Mouse (Mus musculus) erythroblast, embryonic 14.5 days (primary cell): ENCODE results near the gene Shisal2b. TPM values are rescaled to one million over a fixed set of nuclear protein-coding genes. Genes with fewer than 3 reads are reported as not detected.

ENCODE experiments used
- H3K27me3 ChIP-seq: 2 replicates; pipeline ENCODE4 v1.6.1; 2012; ENCODE audit warnings: inconsistent platforms; ENCODE audit not compliant: control insufficient read depth
- H3K36me3 ChIP-seq: 2 replicates; pipeline ENCODE4 v1.6.1; 2012; ENCODE audit warnings: mild to moderate bottlenecking, inconsistent platforms; ENCODE audit not compliant: control insufficient read depth
- H3K4me1 ChIP-seq: 2 replicates; pipeline ENCODE4 v1.6.1; 2012; ENCODE audit warnings: inconsistent platforms; ENCODE audit not compliant: control insufficient read depth
- H3K4me3 ChIP-seq: replicated peaks from 2 replicates; pipeline ENCODE3; 2012; ENCODE audit warnings: moderate library complexity, mild to moderate bottlenecking, inconsistent platforms
- H3K9me3 ChIP-seq: 2 replicates; pipeline ENCODE4 v1.6.1; 2012; ENCODE audit warnings: low read length, inconsistent platforms, mixed read lengths; ENCODE audit not compliant: control insufficient read depth
- GATA1 ChIP-seq: IDR thresholded peaks from 2 replicates; pipeline ENCODE4 v1.6.1; 2012; ENCODE audit warnings: low read length, inconsistent platforms, mixed read lengths
- TAL1 ChIP-seq: IDR thresholded peaks from 3 replicates; pipeline ENCODE4 v1.6.1; 2012; ENCODE audit warnings: low read length, inconsistent platforms, mixed read lengths
- polyA plus RNA-seq: library from polyadenylated mRNA; stranded (reverse); fragments of >175 nt; gene quantifications from 2 replicates; pipeline ENCODE4 v1.2.3, GENCODE M21; 2012

Shisal2b gene
- polyA plus RNA-seq, 1 experiment = not detected

DNA sequence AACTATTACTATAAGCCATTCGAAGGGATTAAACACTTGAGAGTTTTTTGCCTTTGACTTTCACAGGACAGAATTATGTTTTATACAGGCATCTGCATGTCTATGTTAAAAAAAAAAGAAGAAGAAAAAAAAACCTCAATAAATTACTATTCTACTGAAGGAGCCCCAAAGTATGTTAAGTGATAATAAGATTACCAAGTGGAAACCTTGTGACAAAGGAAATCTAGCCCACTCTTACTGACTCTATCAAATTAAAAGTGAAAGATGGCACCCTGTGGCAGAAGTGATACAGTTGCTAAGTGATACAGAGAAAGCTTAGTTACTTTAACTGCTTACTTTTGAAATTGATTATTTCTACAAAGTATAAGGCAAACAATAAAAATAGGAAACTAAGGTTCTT is 41.8 kb downstream of the Shisal2b start:
- Histone ChIP-seq H3K9me3 (peaks cover 1% of the 10 kb centered on the region), H3K36me3 (peaks cover 29% of the 10 kb centered on the region), H3K27me3 (no peaks in the 10 kb centered on the region), H3K4me1 (peaks cover 53% of the 10 kb centered on the region), H3K4me3 (no peak overlapping the region)
- no peak for TF ChIP-seq GATA1
- no peak for TF ChIP-seq TAL1

DNA sequence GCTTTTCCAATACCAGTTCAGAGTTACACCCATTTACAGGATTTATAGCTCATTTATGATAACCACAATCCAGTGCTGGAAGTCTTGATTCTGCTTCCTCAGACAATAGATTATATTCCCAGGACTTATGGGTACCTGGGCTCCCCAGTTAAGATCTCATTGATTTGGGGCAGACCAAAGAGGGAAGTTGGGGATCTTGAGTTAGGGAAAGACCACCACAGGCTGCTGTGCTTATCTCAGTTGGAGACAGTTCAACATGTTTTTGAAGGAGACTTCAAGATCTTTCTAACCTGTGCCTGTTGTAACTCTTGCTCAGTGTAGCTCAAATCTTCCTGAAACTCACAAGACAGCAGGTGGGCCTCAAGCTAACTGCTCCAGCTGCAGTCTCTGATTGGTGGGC is 42.5 kb downstream of the Shisal2b start:
- H3K4me3 ChIP-seq = no peak overlapping the region
- TF ChIP-seq TAL1 = no peak
- no peak for TF ChIP-seq GATA1
- no peaks in the 10 kb centered on the region for H3K27me3 ChIP-seq
- H3K4me1 ChIP-seq = peaks cover 56% of the 10 kb centered on the region
- peaks cover 27% of the 10 kb centered on the region for H3K36me3 ChIP-seq
- no peaks in the 10 kb centered on the region for H3K9me3 ChIP-seq

DNA sequence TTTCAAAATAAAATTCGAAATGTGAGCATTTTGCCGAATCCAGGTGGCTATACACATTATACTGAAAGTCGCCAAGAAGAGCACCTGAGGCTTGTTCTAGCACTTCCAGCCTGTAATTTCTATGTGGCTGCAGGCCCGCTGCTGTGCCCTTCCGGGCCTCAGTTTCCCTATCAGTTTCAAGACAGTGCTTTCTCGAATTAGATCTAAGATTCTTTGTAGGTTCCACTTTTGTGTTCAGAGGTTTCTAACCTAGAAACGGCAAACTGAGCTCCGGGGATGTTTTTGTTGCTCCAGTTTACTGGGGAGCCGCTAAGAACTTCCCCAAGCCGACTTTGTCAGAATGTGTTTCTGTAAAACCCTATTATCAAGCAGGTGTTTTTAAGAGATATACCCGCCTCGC is 46.0 kb downstream of the Shisal2b start:
- H3K36me3 ChIP-seq = peaks cover 17% of the 10 kb centered on the region
- H3K4me3 ChIP-seq = peak overlapping the region; percentile 76
- no peaks in the 10 kb centered on the region for H3K9me3 ChIP-seq
- TF ChIP-seq TAL1 = no peak
- TF ChIP-seq GATA1 = no peak
- H3K27me3 ChIP-seq = no peaks in the 10 kb centered on the region
- peaks cover 57% of the 10 kb centered on the region for H3K4me1 ChIP-seq

DNA sequence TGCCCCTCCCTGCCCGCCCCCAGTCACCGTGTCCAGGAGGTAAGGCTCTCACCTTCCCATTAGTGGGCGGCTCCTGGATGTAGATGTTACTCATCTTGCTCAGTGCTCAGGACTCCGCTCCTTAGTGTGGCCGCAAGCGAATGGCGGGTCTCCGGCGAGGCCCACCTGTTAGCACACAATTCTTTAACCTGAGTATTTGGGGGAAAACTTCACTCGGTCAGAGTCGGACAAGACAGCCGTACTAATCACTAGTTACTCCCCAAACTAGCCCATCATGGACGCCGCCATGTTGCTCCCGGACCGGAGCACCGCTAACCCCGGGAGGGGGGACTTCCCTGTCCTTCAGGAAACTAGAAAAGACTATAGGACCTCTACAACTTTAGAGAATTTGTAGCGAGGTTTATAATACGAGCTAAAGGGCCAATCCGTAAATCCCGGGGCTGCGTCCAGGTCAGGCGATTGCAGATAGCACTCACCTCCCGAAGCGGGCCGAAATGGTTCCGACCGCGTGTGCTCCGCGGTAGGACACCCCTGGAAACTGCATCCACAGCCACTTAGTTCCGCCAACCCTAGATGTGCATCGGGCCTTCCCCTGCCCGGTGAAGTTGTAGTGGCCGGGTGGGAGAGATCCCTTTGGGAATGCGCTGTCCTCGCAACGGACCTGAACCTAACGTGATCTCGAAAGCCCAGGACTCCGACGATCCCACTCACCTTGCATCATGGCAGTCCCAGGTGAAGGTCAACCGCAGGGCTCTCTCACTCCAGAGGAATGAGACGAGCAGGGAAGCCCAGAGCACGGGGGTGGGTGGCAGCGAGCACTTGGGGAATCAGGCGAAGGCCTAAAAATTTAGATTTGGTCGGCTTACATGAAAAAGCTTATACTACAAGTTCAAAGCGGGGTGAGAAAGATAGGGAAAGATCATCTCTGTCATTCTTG is 46.8 kb downstream of the Shisal2b start, which contains the start of gene Cwc27:
Gene Cwc27, minus strand, starts transcription at position 508 of the 937 bp plus-strand sequence.
- Histone ChIP-seq H3K36me3 (peaks cover 19% of the 10 kb centered on the region), H3K4me1 (peaks cover 49% of the 10 kb centered on the region), H3K9me3 (no peaks in the 10 kb centered on the region), H3K27me3 (no peaks in the 10 kb centered on the region), H3K4me3 (peak within 1 kb of the TSS; percentile 76)
- TF ChIP-seq GATA1 (no peak), TAL1 (no peak)

DNA sequence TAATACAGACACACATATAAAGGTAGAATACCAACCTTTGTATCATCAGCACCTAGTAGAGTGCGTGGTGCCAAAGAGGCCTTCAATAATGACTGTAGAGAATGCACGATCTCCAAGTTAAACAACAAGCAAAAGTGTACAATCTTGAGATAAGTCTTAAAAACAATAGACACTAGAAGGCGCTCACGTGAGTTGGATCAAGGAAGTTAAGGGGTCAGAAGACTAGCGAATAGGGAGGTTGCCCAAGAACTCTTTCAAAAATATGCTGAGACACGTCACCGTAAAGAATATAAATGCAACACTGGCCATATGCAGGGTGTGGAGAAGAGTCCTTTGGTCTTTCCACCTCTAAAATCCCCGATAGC is 47.4 kb downstream of the Shisal2b start:
- Histone ChIP-seq H3K4me3 (peak overlapping the region; percentile 76), H3K36me3 (peaks cover 17% of the 10 kb centered on the region), H3K4me1 (peaks cover 47% of the 10 kb centered on the region), H3K9me3 (no peaks in the 10 kb centered on the region), H3K27me3 (no peaks in the 10 kb centered on the region)
- TF ChIP-seq GATA1 (no peak), TAL1 (no peak)

DNA sequence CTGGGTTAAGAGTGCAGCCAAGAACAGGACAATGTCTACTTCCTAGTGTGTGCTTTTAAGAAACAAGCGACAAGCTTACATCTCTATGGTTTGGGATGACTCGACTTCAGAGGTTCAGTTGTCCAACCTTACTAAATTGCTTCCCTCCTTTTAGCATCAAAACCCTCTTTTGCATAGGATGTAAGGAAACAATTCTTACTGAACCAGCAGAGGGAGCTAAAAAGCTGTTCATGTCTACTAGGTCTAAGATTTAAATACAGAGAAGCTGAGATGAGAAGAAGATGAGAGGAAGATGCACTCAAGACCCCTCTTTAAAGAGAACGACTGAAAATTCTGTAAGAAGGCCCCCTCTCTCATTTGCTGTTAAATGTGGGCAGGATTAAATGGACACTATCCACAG is 58.0 kb downstream of the Shisal2b start:
- peaks cover 12% of the 10 kb centered on the region for H3K36me3 ChIP-seq
- no peak for TF ChIP-seq GATA1
- TF ChIP-seq TAL1 = no peak
- no peak overlapping the region for H3K4me3 ChIP-seq
- H3K9me3 ChIP-seq = no peaks in the 10 kb centered on the region
- no peaks in the 10 kb centered on the region for H3K4me1 ChIP-seq
- no peaks in the 10 kb centered on the region for H3K27me3 ChIP-seq

DNA sequence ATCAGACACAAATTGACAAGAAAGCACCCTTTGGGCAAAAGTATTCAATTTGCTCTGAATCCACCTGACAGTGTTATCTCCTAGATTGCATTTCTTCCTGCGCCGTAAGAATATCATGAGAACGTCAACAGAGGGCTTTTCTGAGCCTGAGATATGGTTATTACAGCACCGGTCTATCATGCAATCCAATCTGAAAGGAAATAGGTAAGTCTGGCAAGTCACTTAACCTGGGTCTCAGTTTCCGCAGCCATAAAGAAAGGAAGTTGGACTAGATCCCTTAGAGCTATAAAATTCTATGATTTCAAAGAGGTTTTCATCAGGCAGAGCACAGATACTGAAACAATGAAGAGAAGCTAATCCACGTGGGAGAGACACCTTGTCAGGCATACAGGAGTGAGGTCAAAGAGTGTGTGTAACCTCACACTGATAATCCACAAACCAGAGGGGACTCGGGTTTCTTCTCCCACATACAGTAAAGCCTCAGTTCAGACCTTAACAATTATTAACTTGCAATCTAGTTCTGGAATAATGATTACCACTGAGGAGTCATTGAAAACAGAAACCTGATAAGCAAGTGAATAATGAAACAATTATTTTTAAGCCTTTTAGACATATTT is 64.0 kb downstream of the Shisal2b start:
- Histone ChIP-seq H3K27me3 (no peaks in the 10 kb centered on the region), H3K9me3 (no peaks in the 10 kb centered on the region), H3K4me3 (no peak overlapping the region), H3K36me3 (peaks cover 21% of the 10 kb centered on the region), H3K4me1 (no peaks in the 10 kb centered on the region)
- TF ChIP-seq GATA1 (no peak), TAL1 (no peak)

DNA sequence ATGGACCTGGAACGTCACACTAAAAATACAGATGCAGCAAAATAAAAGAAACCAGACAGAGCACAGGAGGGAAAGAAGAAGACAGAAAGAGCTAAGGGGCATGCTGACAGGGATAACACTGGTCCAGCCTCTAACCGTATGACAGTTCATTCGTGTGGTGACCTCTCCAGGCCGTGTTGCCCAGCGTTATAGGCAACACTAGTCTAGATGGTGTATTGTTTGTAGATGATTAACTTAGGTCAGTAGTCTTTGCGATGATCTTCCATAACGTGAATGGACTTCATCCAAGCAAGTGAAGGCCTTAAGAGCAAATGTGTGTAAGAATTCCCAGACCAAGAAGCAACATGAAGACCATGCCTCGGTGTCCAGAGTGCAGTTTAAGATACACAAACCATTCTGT is 64.6 kb downstream of the Shisal2b start:
- H3K4me3 ChIP-seq = no peak overlapping the region
- no peaks in the 10 kb centered on the region for H3K4me1 ChIP-seq
- H3K27me3 ChIP-seq = no peaks in the 10 kb centered on the region
- no peak for TF ChIP-seq GATA1
- no peak for TF ChIP-seq TAL1
- no peaks in the 10 kb centered on the region for H3K9me3 ChIP-seq
- H3K36me3 ChIP-seq = peaks cover 24% of the 10 kb centered on the region

Other genes with a start within 250 kb of the Shisal2b start
- gene Srek1ip1, start 71.4 kb downstream of the Shisal2b start, polyA plus RNA-seq = 0.21 and 0.25 TPM in 2 replicates
- gene Cwc27, start 46.8 kb downstream of the Shisal2b start, polyA plus RNA-seq = 0.06 and 0.13 TPM in 2 replicates
- gene Rgs7bp, start 191.0 kb upstream of the Shisal2b start, polyA plus RNA-seq = 0.02 TPM in 1 of 2 replicates, not detected in the other
- not detected in 2 replicates for gene 4933425L06Rik, start 218.2 kb upstream of the Shisal2b start, polyA plus RNA-seq